Mouse (Mus musculus) intestine, embryonic 15.5 days (tissue): ENCODE data around the gene Zfp831. TPM values are rescaled to one million over a fixed set of nuclear protein-coding genes. Genes with fewer than 3 reads are reported as not detected.
A peak's percentile ranks its signal among the peaks of the same experiment; 100 is the strongest.

ENCODE experiments used
- ATAC-seq: fragments of 200-750 bp; cut with Nextera tagmentation; 2 replicates; pipeline ENCODE4 v1.8.0; 2017; ENCODE audit warnings: moderate TSS enrichment, moderate library complexity
- H3K27ac ChIP-seq: fragments of 300-500 bp; sonication (generic); 2 replicates; pipeline ENCODE4 v1.5.1; 2015; ENCODE audit warnings: mild to moderate bottlenecking, inconsistent platforms
- H3K27me3 ChIP-seq: fragments of 300-500 bp; sonication (generic); replicated peaks from 2 replicates; pipeline ENCODE4 v1.6.1; 2015; ENCODE audit warnings: inconsistent platforms
- H3K36me3 ChIP-seq: fragments of 300-500 bp; sonication (generic); 2 replicates; pipeline ENCODE4 v1.6.1; 2015; ENCODE audit warnings: inconsistent platforms
- H3K4me1 ChIP-seq: fragments of 300-500 bp; sonication (generic); replicated peaks from 2 replicates; pipeline ENCODE4 v1.6.1; 2015; ENCODE audit warnings: inconsistent platforms
- H3K4me2 ChIP-seq: fragments of 300-500 bp; sonication (generic); replicated peaks from 2 replicates; pipeline ENCODE4 v1.6.1; 2015; ENCODE audit warnings: mild to moderate bottlenecking, inconsistent platforms
- H3K4me3 ChIP-seq: fragments of 300-500 bp; sonication (generic); replicated peaks from 2 replicates; pipeline ENCODE4 v1.5.1; 2015; ENCODE audit warnings: inconsistent platforms
- H3K9ac ChIP-seq: fragments of 300-500 bp; sonication (generic); 2 replicates; pipeline ENCODE4 v1.6.1; 2015; ENCODE audit warnings: inconsistent platforms
- H3K9me3 ChIP-seq: fragments of 300-500 bp; sonication (generic); 2 replicates; pipeline ENCODE4 v1.6.1; 2016; ENCODE audit warnings: inconsistent platforms
- WGBS: fragments of 180-500 bp; shearing (Covaris S2); methylation state at CpG from one replicate; pipeline ENCODE4 v1.1.7; 2015; 5-methylcytosine and 5-hydroxymethylcytosine counted together
- polyA plus RNA-seq: library from polyadenylated mRNA; unstranded; fragments of >200 nt; fragmentation: Nextera tagmentation; extraction: Ambion mirVana; gene quantifications from 2 replicates; pipeline ENCODE4 v1.2.1, GENCODE M21; 2015

The Zfp831 gene
- polyA plus RNA-seq, 1 experiment from 2014 or later: 0.03 TPM

- Histone ChIP-seq H3K4me3 (no peak overlapping the region), H3K4me2 (no peak overlapping the region), H3K4me1 (no peaks in the 10 kb centered on the region), H3K9me3 (no peaks in the 10 kb centered on the region), H3K9ac (no peak overlapping the region), H3K27ac (no peak overlapping the region), H3K36me3 (no peaks in the 10 kb centered on the region), H3K27me3 (no peaks in the 10 kb centered on the region)
- ATAC-seq: no peak
- WGBS: 72% methylated on average over 8 of the region's 8 CpGs
These were observed 58.0 kb downstream of the Zfp831 start for GRCm38 (mm10) chr2:174701351-174701750.

DNA sequence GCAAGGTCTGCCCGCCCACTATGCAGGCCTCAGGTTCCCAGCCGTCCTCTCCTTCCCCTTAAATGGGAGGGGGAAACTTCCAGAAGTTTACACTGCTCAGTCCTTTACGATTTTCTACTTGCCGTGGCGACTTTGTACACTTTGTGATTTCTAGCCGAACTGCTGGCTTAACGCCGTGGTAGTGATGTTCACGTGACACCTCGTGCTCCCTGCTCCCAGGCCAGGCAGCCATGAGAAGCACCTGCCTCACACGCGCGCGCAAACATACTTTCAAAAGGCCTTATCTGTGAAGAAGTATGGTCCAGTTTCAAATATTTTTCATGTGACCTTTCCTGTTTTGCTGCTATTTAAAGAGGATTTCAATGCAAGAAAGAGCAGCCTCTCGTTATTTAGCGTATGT, 63.8 kb downstream of the Zfp831 start:
- Histone ChIP-seq H3K4me3 (no peak overlapping the region), H3K27me3 (no peaks in the 10 kb centered on the region), H3K27ac (no peak overlapping the region), H3K9ac (no peak overlapping the region), H3K4me1 (no peaks in the 10 kb centered on the region), H3K4me2 (no peak overlapping the region), H3K36me3 (no peaks in the 10 kb centered on the region), H3K9me3 (no peaks in the 10 kb centered on the region)
- 78% methylated on average over 16 of the region's 16 CpGs for WGBS
- no peak for ATAC-seq

GRCm38 (mm10) chr2:174708587-174708986, 65.3 kb downstream of the Zfp831 start:
- WGBS: 84% methylated on average over 4 of the region's 4 CpGs
- H3K27me3 ChIP-seq: no peaks in the 10 kb centered on the region

GRCm38 (mm10) chr2:174710185-174710584, 66.9 kb downstream of the Zfp831 start:
- no peak overlapping the region for H3K27ac ChIP-seq
- 63% methylated on average over 3 of the region's 3 CpGs for WGBS
- H3K36me3 ChIP-seq: no peaks in the 10 kb centered on the region
- no peak overlapping the region for H3K4me2 ChIP-seq
- no peak overlapping the region for H3K4me3 ChIP-seq
- no peaks in the 10 kb centered on the region for H3K4me1 ChIP-seq
- no peaks in the 10 kb centered on the region for H3K9me3 ChIP-seq
- no peaks in the 10 kb centered on the region for H3K27me3 ChIP-seq
- no peak overlapping the region for H3K9ac ChIP-seq
- ATAC-seq: no peak

More at GRCm38 (mm10) chr2:174708587-174708986, 65.3 kb downstream of the Zfp831 start:
- ATAC-seq: no peak
- no peak overlapping the region for H3K27ac ChIP-seq
- no peaks in the 10 kb centered on the region for H3K4me1 ChIP-seq
- H3K9me3 ChIP-seq: no peaks in the 10 kb centered on the region
- no peaks in the 10 kb centered on the region for H3K36me3 ChIP-seq
- no peak overlapping the region for H3K4me3 ChIP-seq
- H3K4me2 ChIP-seq: no peak overlapping the region
- H3K9ac ChIP-seq: no peak overlapping the region

DNA sequence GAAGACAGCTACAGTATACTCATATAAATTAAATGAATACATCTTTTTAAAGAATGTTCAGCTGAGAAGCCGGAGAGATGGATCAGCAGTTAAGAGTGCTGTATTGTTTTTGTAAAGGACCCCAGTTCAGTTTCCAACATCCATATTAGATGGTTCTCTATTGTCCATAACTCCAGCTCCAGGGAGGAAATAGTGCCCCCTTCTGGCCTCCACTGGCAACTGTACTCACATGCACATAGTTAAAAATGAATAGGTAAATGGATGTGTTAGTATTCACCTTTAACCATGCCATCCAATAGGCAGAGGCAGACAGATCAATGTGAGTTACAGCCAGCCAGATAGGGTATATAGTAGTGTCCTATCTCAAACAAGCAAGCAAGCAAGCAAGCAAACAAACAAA, 68.7 kb downstream of the Zfp831 start:
- no peaks in the 10 kb centered on the region for H3K36me3 ChIP-seq
- WGBS: 92% methylated on average over 1 of the region's 1 CpGs
- H3K4me1 ChIP-seq: no peaks in the 10 kb centered on the region

GRCm38 (mm10) chr2:174715938-174716337, 72.6 kb downstream of the Zfp831 start:
- Histone ChIP-seq H3K4me1 (no peaks in the 10 kb centered on the region), H3K9me3 (no peaks in the 10 kb centered on the region), H3K36me3 (no peaks in the 10 kb centered on the region), H3K27me3 (no peaks in the 10 kb centered on the region), H3K4me2 (no peak overlapping the region), H3K4me3 (no peak overlapping the region), H3K9ac (no peak overlapping the region), H3K27ac (no peak overlapping the region)
- no peak for ATAC-seq

More for the DNA sequence above, 68.7 kb downstream of the Zfp831 start:
- H3K4me3 ChIP-seq: no peak overlapping the region
- H3K9ac ChIP-seq: no peak overlapping the region
- no peak overlapping the region for H3K4me2 ChIP-seq
- H3K27ac ChIP-seq: no peak overlapping the region
- no peak for ATAC-seq
- H3K9me3 ChIP-seq: no peaks in the 10 kb centered on the region
- H3K27me3 ChIP-seq: no peaks in the 10 kb centered on the region

GRCm38 (mm10) chr2:174717857-174718256, 74.5 kb downstream of the Zfp831 start:
- Histone ChIP-seq H3K36me3 (no peaks in the 10 kb centered on the region), H3K4me3 (no peak overlapping the region), H3K4me2 (no peak overlapping the region), H3K27me3 (no peaks in the 10 kb centered on the region), H3K9me3 (no peaks in the 10 kb centered on the region), H3K27ac (no peak overlapping the region), H3K9ac (no peak overlapping the region), H3K4me1 (no peaks in the 10 kb centered on the region)
- 76% methylated on average over 4 of the region's 4 CpGs for WGBS
- no peak for ATAC-seq

DNA sequence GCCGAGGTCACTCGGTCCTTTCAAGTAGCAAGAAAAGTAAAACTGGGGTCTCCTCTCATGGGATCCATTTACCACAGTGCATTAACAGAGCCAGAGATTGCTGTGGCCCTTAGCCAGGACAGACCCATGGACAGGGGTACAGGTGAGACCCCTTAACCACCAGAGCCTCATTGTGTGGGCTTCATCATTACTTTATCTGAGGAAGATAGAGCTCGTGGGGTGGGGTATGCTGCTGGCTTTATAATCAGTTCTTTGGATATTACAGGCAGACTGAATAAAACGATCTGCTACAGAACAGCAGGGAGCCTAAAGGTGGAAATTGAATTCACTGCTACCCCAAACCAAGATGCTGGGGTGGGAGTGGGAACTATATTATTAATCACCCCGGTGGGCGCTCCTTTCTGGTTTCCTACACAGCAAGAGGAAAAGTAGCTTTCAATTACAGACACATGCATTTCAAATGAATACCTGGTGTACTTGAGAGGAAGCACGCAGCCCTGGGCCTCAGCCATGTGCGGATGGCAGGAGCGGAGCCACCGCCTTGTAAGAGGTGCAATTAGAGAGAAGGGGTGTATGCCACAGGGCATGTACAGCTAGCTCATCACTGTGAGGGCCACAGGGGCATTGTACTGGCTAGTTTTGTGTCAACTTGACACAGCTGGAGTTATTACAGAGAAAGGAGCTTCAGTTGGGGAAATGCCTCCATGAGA, 83.9 kb downstream of the Zfp831 start:
- no peak for ATAC-seq
- Histone ChIP-seq H3K4me2 (no peak overlapping the region), H3K9ac (no peak overlapping the region), H3K27me3 (no peaks in the 10 kb centered on the region), H3K4me3 (no peak overlapping the region), H3K27ac (no peak overlapping the region), H3K4me1 (no peaks in the 10 kb centered on the region), H3K36me3 (no peaks in the 10 kb centered on the region), H3K9me3 (no peaks in the 10 kb centered on the region)
- 87% methylated on average over 10 of the region's 10 CpGs for WGBS

DNA sequence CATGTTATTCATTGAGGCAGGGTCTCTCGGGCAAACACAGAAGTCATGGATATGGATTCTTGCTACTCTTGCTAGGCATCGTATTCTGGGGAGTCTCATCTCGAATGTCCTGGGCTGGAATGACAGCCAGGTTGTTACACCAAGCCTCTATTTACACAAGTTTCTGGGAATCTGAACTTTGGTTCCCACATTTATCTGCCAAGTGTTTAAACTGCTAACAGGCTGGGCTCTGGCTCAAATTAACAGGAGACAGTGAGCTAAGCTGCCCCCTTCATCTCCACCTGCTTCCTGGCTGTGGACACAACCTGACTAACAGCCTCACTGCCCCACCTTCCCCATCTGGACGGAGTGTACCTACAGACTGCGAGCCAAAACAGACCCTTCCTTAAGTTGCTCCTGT, 88.6 kb downstream of the Zfp831 start:
- H3K4me2 ChIP-seq: no peak overlapping the region
- no peak overlapping the region for H3K9ac ChIP-seq
- no peaks in the 10 kb centered on the region for H3K27me3 ChIP-seq
- H3K4me3 ChIP-seq: no peak overlapping the region
- H3K9me3 ChIP-seq: no peaks in the 10 kb centered on the region
- H3K27ac ChIP-seq: no peak overlapping the region
- peak; percentile 55 for ATAC-seq
- no peaks in the 10 kb centered on the region for H3K4me1 ChIP-seq
- H3K36me3 ChIP-seq: no peaks in the 10 kb centered on the region
- 45% methylated on average over 5 of the region's 5 CpGs for WGBS

DNA sequence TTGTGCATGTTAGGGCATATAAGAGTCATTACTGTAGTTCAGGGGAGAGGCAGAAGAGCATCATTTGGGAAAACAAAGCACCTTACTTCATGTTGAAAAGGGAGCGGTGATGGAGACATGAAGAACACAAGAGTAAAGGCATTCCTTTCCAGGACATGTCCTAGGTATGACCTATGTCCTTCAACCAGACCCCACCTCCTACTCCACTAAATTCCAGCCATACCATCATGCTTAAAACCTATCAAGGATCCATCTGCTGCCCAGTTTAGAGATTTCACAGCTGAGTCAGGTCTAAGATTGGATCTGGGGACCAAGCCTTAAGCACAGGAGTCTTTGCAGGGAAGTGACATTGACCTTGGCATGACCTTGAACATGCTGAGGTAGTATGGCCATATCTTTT, 91.9 kb downstream of the Zfp831 start:
- Histone ChIP-seq H3K4me2 (no peak overlapping the region), H3K9me3 (no peaks in the 10 kb centered on the region), H3K27me3 (no peaks in the 10 kb centered on the region), H3K27ac (no peak overlapping the region), H3K36me3 (no peaks in the 10 kb centered on the region), H3K9ac (no peak overlapping the region), H3K4me1 (no peaks in the 10 kb centered on the region), H3K4me3 (no peak overlapping the region)
- WGBS: 94% methylated on average over 1 of the region's 1 CpGs
- no peak for ATAC-seq

DNA sequence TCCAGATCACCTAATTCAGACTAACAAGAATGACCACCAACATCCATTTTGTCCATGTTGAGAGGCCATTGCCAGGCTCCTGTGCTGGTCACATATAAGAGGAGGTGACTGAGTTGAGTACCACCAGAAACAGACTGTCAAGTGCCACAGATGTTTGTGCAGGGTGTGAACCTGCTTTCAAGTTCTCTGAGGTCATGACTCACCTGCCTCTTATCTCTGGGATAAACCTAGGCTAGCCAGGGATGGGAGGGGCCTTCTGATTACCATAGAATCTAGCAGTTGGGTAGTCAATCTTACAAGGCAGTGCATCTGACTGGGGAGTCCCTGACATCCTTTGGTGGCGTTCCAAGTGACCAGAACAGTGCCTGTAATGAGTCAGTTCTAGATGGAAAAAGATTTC, 103.8 kb downstream of the Zfp831 start:
- H3K9me3 ChIP-seq: no peaks in the 10 kb centered on the region
- H3K4me3 ChIP-seq: no peak overlapping the region
- 63% methylated on average over 1 of the region's 1 CpGs for WGBS
- no peak overlapping the region for H3K27ac ChIP-seq
- H3K4me2 ChIP-seq: no peak overlapping the region
- H3K36me3 ChIP-seq: no peaks in the 10 kb centered on the region
- peak; percentile 85 for ATAC-seq
- H3K27me3 ChIP-seq: no peaks in the 10 kb centered on the region
- H3K9ac ChIP-seq: no peak overlapping the region
- H3K4me1 ChIP-seq: peaks cover 13% of the 10 kb centered on the region; the same call in 1 of the 2 replicates

- Histone ChIP-seq H3K4me3 (no peak overlapping the region), H3K9ac (no peak overlapping the region), H3K36me3 (no peaks in the 10 kb centered on the region), H3K27ac (no peak overlapping the region), H3K27me3 (no peaks in the 10 kb centered on the region), H3K9me3 (no peaks in the 10 kb centered on the region), H3K4me2 (peak overlapping the region; percentile 34), H3K4me1 (peaks cover 13% of the 10 kb centered on the region; the same call in 1 of the 2 replicates)
- WGBS: 59% methylated on average over 8 of the region's 8 CpGs
- peak; percentile 94 for ATAC-seq
These were observed 105.0 kb downstream of the Zfp831 start for GRCm38 (mm10) chr2:174748381-174748780.

GRCm38 (mm10) chr2:174753197-174753596, 109.9 kb downstream of the Zfp831 start:
- ATAC-seq: no peak
- H3K36me3 ChIP-seq: no peaks in the 10 kb centered on the region
- H3K4me2 ChIP-seq: no peak overlapping the region
- H3K4me1 ChIP-seq: peaks cover 4% of the 10 kb centered on the region; the same call in 1 of the 2 replicates
- H3K27ac ChIP-seq: no peak overlapping the region
- no peak overlapping the region for H3K9ac ChIP-seq
- WGBS: 94% methylated on average over 1 of the region's 1 CpGs
- H3K4me3 ChIP-seq: no peak overlapping the region
- no peaks in the 10 kb centered on the region for H3K9me3 ChIP-seq
- H3K27me3 ChIP-seq: no peaks in the 10 kb centered on the region
